Mouse (Mus musculus) myocyte (in vitro differentiated cells): ENCODE data around the gene Agtrap.

Experiments
- POLR2A ChIP-seq: IDR thresholded peaks from one replicate; pipeline ENCODE4 v1.6.1; 2011; ENCODE audit warnings: low read depth, mild to moderate bottlenecking, control low read depth, moderate library complexity; ENCODE audit not compliant: insufficient read length
- USF1 ChIP-seq: IDR thresholded peaks from one replicate; pipeline ENCODE4 v1.6.1; 2011; ENCODE audit warnings: low read depth, mild to moderate bottlenecking, control low read depth, moderate library complexity

DNA sequence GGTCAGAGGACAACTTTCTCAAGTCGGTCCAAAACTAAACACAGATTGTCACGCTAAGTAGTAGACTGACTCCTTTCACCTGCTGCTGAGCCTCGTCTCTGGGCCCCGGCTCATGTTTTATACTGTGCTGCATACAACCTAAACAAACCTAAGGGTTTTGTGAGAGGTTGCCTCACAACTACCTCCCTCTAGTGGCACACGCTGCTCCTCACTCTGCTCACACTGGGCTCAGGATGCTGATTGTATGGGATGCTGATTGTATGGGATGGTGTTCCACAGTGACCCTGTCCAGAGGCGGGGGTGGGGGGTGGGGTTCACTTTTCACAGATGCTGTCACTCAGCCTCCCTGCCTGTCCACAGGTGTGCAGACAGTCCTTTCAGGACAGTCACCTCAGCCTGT lies 8.6 kb downstream of the Agtrap start:
- no peak for TF ChIP-seq POLR2A
- no peak for TF ChIP-seq USF1
